Mouse (Mus musculus): ENCODE data around the gene Gna14.
A peak's percentile ranks its signal among the peaks of the same experiment; 100 is the strongest.

Gene Gna14

DNA sequence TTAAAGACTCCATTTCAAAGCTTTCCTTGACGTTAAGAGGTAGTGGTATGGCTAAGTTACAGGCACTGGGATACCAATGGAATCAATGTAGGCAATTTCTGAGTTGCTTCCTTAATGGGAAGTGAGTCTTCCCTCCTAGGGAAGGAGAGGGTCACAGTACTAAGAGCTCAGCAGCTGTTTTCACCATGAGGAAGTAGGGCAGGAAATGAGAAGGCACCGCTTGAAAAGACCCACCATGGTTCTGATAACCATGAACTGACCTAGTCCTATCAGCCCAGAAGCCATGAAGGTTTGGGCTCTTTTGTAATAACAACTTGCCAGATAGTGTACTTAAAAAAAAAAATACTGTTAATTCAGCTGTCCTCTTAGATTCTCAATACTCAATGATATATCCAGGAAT lies 20.6 kb downstream of the Gna14 start:
- DNase-seq = no peak

- no peak for DNase-seq
Measured at GRCm38 (mm10) chr19:16457127-16457526, 21.6 kb downstream of the Gna14 start.

- no peak for DNase-seq
Measured at GRCm38 (mm10) chr19:16459317-16459716, 23.8 kb downstream of the Gna14 start.

DNA sequence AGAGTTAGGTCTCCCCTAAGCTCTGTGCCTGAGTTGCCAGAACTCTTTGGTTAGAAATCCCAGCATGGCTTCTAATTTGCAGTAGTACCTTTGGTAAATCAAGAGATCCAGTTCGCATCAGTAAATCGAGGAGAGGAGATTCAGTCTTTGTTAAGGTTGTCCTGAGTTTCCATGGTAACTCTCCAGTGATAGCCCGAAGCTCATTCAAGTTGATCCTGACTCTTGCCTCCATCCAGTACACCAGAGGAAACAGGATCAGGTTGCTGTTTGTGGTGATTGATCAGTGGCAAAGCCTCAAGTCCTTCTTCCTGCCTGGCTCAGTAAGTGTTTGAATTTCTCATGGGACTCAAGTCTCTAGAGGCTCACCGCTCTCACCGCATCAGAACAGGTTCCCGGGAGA lies 24.7 kb downstream of the Gna14 start:
- no peak for DNase-seq

DNA sequence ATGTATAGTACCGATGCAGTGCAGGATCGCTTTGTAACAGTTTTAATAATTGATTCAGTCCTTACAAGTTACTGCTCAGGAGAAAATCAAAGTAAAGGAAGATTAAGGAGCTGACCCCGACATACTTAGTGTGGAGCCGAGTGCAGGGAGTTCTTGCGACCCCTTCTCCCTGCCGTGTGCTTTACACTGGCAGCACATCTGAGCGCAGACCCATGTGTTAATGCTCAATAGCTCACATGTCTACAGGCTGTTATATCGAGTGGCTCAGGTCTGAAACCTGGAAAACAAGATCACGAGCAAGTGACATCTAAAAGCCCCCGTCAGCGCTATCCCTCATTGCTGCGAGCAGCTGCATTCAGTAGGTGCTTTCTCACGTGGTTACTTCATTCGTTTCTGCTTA lies 25.3 kb downstream of the Gna14 start:
- no peak for DNase-seq

- no peak for DNase-seq
Measured at GRCm38 (mm10) chr19:16462461-16462860, 26.9 kb downstream of the Gna14 start.

- peak; percentile 32 to 64 for DNase-seq
Measured at GRCm38 (mm10) chr19:16464730-16465129, 29.2 kb downstream of the Gna14 start.

- DNase-seq = no peak
Measured at GRCm38 (mm10) chr19:16468756-16469374, 33.3 kb downstream of the Gna14 start.

DNA sequence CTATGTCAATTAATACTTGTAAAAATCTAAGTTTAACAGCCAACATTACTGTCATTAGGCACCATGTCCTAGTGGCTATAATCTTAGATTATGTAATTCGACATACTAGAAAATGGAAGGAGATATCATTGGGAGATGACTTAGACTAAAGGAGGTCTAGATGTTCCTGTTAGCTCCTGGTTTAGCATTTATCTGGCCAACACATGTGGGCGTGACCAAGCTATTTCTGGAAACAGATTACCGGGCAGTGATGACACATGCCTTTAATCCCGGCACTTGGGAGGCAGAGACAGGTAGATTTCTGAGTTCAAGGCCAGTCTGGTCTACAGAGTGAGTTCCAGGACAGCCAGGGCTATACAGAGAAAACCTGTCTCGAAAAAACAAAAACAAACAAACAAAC lies 37.1 kb downstream of the Gna14 start:
- DNase-seq = no peak

GRCm38 (mm10) chr19:16477314-16477946 lies 41.9 kb downstream of the Gna14 start:
- no peak for DNase-seq

DNA sequence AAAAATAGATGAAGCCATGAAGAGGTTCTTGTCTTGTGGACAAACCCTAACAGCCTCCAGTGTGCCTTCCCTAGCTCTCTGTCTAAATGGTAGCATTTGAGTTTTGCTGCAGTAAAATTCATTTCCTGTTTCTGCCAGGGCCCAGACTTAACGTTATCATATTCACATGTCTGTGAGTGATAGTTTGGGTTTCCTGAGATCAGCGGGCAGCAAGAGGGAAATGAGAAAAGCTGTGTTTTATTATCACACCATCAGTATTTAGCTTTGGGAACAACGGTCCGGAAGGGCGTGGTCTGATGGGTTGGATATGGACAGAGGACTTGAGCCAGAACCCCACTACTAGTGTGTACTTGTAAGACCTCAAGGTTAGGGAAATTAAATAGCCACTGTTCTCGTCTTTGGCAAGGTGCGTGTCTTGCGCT lies 42.6 kb downstream of the Gna14 start:
- no peak for DNase-seq

DNA sequence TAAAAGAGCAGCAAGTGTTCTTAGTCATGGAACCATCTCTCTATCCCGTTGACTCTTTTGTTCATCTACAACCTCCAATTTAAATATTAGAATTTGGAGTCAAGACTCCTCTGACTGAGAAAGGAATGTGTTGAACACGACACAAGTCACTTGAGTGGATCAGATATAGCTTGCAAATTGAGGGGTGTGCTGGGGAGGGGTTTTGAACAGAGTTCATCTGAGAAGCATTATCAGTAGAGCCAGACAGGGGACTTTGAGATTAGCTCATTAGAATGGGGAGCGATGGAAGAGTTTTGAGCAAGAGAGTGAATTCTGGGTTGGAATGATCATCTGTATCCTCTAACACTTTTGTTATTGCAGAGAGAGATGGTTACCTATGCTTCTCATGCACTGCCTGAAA lies 46.5 kb downstream of the Gna14 start:
- no peak for DNase-seq

GRCm38 (mm10) chr19:16484237-16484636 lies 48.7 kb downstream of the Gna14 start:
- DNase-seq = no peak

- no peak for DNase-seq
Measured at GRCm38 (mm10) chr19:16484671-16485070, 49.1 kb downstream of the Gna14 start.

DNA sequence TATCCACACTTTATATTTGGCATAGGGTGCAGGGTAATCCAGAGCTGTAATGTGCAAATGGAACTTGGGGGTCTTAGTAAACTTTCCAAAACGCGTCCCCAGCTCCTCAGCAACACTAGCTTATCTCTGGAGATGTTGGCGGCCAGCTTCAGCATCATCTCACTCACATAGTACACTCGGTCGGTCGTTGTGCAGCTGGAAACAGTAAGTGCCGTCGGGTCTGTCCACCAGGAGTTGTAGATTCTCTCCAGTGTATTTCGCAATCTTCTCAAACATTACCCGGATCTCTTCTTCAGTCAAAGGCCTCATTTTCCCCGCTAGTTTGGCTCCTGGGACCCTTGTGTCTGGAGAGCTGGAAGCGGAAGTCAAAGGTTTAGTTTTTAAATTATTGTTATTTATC lies 55.2 kb downstream of the Gna14 start:
- no peak for DNase-seq

DNA sequence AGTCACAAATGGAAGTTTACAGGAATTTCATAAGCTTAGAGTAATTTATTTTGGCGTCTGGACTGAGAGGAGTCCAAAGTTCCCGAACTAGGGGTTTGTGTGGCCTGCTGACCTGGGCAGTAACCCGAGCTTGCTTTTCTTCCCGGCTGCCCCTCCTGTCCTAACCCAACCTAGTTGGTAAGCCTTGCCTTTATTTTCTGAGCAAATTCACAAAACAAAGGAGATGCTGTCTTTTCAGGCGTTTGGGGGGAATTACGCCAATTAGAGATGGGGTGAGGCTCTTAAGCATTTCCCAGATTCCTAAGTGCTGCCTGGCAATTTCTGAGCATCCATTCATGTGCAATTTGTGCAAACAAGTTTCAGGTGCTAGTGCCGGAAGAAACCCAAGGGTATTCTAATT lies 55.9 kb downstream of the Gna14 start:
- no peak for DNase-seq

GRCm38 (mm10) chr19:16492453-16492852 lies 56.9 kb downstream of the Gna14 start:
- DNase-seq = no peak

- no peak for DNase-seq
Measured at GRCm38 (mm10) chr19:16494816-16495516, 59.4 kb downstream of the Gna14 start.

GRCm38 (mm10) chr19:16496016-16496415 lies 60.5 kb downstream of the Gna14 start:
- peak in 1 of 2 experiments; percentile 24 for DNase-seq

DNA sequence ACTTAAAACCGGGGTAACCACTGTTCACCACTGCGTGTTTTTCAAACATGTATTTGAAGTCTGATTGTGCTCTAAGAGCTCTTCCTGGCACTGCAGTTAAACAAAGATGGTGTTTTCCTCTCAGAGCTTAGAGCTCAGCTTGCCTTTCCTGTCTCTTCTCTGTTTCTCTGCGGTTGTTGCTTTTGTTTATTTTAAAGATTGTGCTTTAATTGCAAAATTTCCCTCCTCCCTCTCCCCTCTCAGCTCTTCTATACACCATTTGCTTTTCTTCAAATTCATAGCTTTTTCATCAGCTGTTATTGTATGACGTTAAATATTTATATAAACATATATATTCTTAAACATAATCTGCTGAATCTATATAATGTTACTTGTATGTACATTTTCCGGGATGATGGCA lies 66.5 kb downstream of the Gna14 start:
- no peak for DNase-seq

GRCm38 (mm10) chr19:16506711-16507364 lies 71.3 kb downstream of the Gna14 start:
- no peak for DNase-seq

DNA sequence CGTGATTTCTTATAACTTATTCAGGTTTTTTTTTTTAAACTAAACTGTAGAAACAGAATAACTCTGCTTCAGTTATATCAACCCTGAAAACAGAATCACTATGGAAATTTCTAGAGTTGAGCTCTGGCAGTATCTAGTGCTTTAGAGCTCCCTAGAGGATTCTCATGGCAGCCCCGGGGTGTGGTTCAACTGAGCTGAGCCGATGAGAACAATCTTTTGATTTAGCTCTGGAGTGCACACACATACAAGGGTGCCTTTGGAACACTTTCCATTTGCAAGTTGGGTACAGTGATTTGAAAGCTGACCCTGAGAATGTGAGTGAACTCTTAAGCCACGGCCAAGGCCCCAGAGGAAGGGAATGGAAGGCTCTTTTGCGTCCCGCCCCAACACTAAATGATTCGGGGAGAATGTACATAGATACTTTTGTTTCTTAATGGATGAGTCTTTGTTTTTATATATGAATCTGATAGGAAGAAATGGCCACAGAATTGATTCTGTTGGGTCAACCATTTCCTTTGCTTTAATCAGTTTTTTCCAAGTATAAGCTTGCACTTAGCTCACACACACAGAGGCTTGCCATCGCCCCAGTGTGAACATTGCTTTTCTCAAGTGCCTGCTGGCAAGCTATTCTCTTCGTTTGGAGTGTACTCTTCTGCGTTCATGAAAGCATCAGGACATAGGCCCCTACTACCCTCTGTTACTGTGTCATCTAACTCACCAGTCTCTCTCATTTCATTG lies 75.0 kb downstream of the Gna14 start:
- no peak for DNase-seq

DNA sequence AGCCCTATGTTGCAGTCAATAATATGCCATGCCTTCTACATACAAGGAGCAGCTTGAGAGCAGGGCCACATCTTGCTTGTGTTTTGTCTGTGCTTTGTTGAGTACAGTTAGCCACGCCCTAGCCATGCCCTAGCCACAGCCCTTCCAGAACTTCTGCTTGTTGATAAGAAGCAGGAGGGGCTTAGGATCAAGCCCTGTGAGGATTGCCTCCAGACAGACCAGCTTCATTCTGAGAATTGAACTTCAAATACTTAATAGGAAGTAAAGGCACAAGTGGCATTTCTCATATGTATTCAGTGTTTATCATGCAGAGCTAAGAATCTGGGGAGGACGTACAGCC lies 75.5 kb downstream of the Gna14 start:
- DNase-seq = no peak
